Mouse (Mus musculus): ENCODE measurements at regions not wholly inside any gene's neighbourhood (a gene's known extent, or its start where the extent isn't known, plus 50 kb on each side); places are given as distances from the start of the nearest gene placed in this dataset.

DNA sequence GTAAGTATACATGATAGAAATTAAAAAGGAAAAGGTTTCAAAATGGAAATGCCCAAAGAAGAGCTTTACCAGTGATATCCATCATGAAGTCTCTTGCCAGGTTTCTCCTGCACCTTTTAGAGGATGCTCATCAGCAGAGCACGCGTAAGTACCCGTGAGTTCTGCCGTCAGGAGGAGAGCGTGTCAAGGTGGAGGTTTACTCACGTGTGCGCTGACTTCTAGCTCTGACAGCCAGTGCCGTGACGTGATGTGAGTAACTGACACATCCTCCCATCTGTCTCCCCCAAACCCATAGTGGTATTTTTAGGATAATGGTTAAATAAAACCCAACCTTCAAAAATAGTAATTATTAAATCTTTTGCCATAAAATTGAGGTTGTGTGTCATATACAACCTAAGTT is 55.3 kb downstream of the Adra2a start:
- Histone ChIP-seq H3K9me3 (ENCODE audit: low read length) (no peaks in the 10 kb centered on the region), H3K27me3 (ENCODE audit: insufficient read depth, low read length) (no peaks in the 10 kb centered on the region), H3K27ac (ENCODE audit: low read length) (no peak overlapping the region), H3K9ac (replicated peaks; ENCODE audit: low read length) (no peak overlapping the region), H3K36me3 (ENCODE audit: insufficient read depth, low read length) (no peaks in the 10 kb centered on the region), H3K4me2 (replicated peaks; ENCODE audit: low read depth, low read length) (no peak overlapping the region), H3K4me3 (ENCODE audit: low read length) (no peak overlapping the region), H3K4me1 (ENCODE audit: insufficient read depth, low read length) (no peaks in the 10 kb centered on the region)
- 80% methylated on average over 9 of the region's 9 CpGs for WGBS
- no peak for ATAC-seq (ENCODE audit: low FRiP score, low TSS enrichment)

DNA sequence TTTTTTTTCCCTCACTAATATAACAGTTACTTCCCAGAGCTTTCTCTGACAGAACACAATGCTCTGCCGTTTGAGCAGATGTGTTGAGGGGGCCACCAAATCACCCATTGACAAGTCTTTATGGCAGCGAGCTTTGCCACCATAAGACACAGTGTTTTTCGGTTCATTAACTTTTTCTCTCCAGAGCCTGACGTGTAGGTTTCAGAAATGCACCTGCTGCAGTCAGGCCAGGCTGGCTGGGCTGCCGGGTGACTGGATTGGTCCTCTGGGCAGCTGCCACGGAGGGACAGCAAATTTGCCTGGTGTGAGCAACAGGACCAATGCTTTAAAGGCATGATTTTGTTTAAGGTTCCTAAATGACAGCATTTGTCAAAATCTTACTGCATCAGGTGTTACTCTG is 55.8 kb downstream of the Adra2a start:
- Histone ChIP-seq H3K9me3 (ENCODE audit: low read length) (no peaks in the 10 kb centered on the region), H3K36me3 (ENCODE audit: insufficient read depth, low read length) (no peaks in the 10 kb centered on the region), H3K4me2 (replicated peaks; ENCODE audit: low read depth, low read length) (no peak overlapping the region), H3K9ac (replicated peaks; ENCODE audit: low read length) (no peak overlapping the region), H3K27ac (ENCODE audit: low read length) (no peak overlapping the region), H3K27me3 (ENCODE audit: insufficient read depth, low read length) (no peaks in the 10 kb centered on the region), H3K4me1 (ENCODE audit: insufficient read depth, low read length) (no peaks in the 10 kb centered on the region), H3K4me3 (ENCODE audit: low read length) (no peak overlapping the region)
- no peak for ATAC-seq (ENCODE audit: low FRiP score, low TSS enrichment)
- WGBS, result 22% methylated on average over 6 of the region's 6 CpGs

- Histone ChIP-seq H3K9ac (replicated peaks; ENCODE audit: low read length) (no peak overlapping the region), H3K27me3 (ENCODE audit: insufficient read depth, low read length) (no peaks in the 10 kb centered on the region), H3K4me3 (ENCODE audit: low read length) (no peak overlapping the region), H3K36me3 (ENCODE audit: insufficient read depth, low read length) (no peaks in the 10 kb centered on the region), H3K9me3 (ENCODE audit: low read length) (no peaks in the 10 kb centered on the region), H3K4me2 (replicated peaks; ENCODE audit: low read depth, low read length) (no peak overlapping the region), H3K4me1 (ENCODE audit: insufficient read depth, low read length) (peaks cover 7% of the 10 kb centered on the region; the same call in 1 of the 2 replicates), H3K27ac (ENCODE audit: low read length) (no peak overlapping the region)
- 28% methylated on average over 3 of the region's 3 CpGs for WGBS
- ATAC-seq (ENCODE audit: low FRiP score, low TSS enrichment), result no peak
Measured at GRCm38 (mm10) chr19:54106571-54106970, 62.6 kb downstream of the Adra2a start.

DNA sequence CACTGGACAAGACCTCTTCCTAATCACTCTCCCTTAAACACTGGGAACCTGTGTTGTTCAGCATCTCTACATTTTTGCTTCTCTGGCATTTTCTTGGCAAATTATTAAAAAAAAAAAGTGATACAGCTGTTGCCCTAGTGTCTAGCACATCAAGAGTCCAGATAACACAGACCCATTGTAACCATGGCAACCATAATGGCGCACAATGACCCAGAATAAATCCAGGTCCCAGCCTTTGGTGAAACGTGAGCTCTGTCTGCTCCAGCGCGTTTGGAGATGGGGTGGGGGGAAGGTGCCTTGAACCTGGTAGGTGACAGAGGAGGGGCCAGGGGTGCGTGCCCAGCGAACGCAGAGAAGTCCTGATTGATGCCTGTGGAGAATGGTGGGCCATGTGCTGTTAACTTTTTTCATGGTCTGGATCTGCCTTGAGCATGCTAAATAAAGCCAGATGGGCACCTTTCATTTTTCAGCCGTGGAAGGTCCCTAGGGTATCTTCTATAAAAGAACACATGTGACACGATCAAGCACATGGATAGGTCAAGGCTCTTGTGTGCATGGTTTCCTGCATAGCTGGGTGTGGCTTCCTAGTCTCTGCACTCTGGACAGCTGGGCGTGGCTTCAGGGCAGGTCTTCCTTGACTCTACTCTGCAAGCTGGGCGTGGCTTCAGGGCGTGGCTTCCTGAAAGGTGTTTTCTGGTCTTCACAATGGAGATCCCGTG is 63.3 kb downstream of the Adra2a start:
- Histone ChIP-seq H3K9me3 (ENCODE audit: low read length) (no peaks in the 10 kb centered on the region), H3K27me3 (ENCODE audit: insufficient read depth, low read length) (no peaks in the 10 kb centered on the region), H3K4me1 (ENCODE audit: insufficient read depth, low read length) (peaks cover 7% of the 10 kb centered on the region; the same call in 1 of the 2 replicates), H3K36me3 (ENCODE audit: insufficient read depth, low read length) (no peaks in the 10 kb centered on the region), H3K4me2 (replicated peaks; ENCODE audit: low read depth, low read length) (no peak overlapping the region), H3K9ac (replicated peaks; ENCODE audit: low read length) (no peak overlapping the region), H3K27ac (ENCODE audit: low read length) (no peak overlapping the region), H3K4me3 (ENCODE audit: low read length) (no peak overlapping the region)
- WGBS, result 47% methylated on average over 13 of the region's 13 CpGs
- peak; percentile 42; the same call in 1 of the 2 replicates for ATAC-seq (ENCODE audit: low FRiP score, low TSS enrichment)

GRCm38 (mm10) chr19:54110080-54110479 is 66.1 kb downstream of the Adra2a start:
- H3K36me3 ChIP-seq (ENCODE audit: insufficient read depth, low read length), result no peaks in the 10 kb centered on the region
- no peak for ATAC-seq (ENCODE audit: low FRiP score, low TSS enrichment)
- H3K27me3 ChIP-seq (ENCODE audit: insufficient read depth, low read length), result peaks cover 9% of the 10 kb centered on the region
- H3K4me1 ChIP-seq (ENCODE audit: insufficient read depth, low read length), result peaks cover 7% of the 10 kb centered on the region; the same call in 1 of the 2 replicates
- no peak overlapping the region for H3K9ac ChIP-seq (replicated peaks; ENCODE audit: low read length)
- H3K27ac ChIP-seq (ENCODE audit: low read length), result no peak overlapping the region
- no peaks in the 10 kb centered on the region for H3K9me3 ChIP-seq (ENCODE audit: low read length)
- H3K4me2 ChIP-seq (replicated peaks; ENCODE audit: low read depth, low read length), result no peak overlapping the region
- H3K4me3 ChIP-seq (ENCODE audit: low read length), result no peak overlapping the region
- 62% methylated on average over 6 of the region's 6 CpGs for WGBS

- H3K4me2 ChIP-seq (replicated peaks; ENCODE audit: low read depth, low read length), result no peak overlapping the region
- no peaks in the 10 kb centered on the region for H3K36me3 ChIP-seq (ENCODE audit: insufficient read depth, low read length)
- H3K27ac ChIP-seq (ENCODE audit: low read length), result no peak overlapping the region
- no peak overlapping the region for H3K9ac ChIP-seq (replicated peaks; ENCODE audit: low read length)
- no peak overlapping the region for H3K4me3 ChIP-seq (ENCODE audit: low read length)
- no peak for ATAC-seq (ENCODE audit: low FRiP score, low TSS enrichment)
- no peaks in the 10 kb centered on the region for H3K9me3 ChIP-seq (ENCODE audit: low read length)
- WGBS, result 68% methylated on average over 3 of the region's 3 CpGs
- peaks cover 9% of the 10 kb centered on the region for H3K27me3 ChIP-seq (ENCODE audit: insufficient read depth, low read length)
- H3K4me1 ChIP-seq (ENCODE audit: insufficient read depth, low read length), result peaks cover 3% of the 10 kb centered on the region; the same call in 1 of the 2 replicates
Measured at GRCm38 (mm10) chr19:54112691-54113090, 68.7 kb downstream of the Adra2a start.

DNA sequence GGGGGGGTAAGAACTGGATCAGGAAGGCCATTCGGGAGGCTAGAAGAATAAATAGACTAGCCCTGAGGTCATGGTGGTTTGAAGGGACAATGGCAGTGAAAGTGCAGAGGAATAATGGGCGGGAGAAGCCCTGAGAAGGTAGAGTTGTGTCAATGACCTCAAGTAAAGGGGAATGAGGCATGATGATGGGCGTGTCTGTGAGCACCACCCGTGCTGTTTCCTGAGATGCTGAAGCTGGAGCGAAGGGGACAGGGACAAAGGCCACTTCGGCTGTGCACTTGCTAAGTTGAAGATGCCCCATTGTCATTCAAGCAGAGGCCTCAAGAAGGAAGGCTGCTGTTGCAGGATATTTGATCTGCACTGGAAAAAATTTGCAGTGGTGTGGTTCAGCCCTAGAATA is 69.5 kb downstream of the Adra2a start:
- Histone ChIP-seq H3K27me3 (ENCODE audit: insufficient read depth, low read length) (peaks cover 10% of the 10 kb centered on the region), H3K4me3 (ENCODE audit: low read length) (no peak overlapping the region), H3K9me3 (ENCODE audit: low read length) (no peaks in the 10 kb centered on the region), H3K36me3 (ENCODE audit: insufficient read depth, low read length) (no peaks in the 10 kb centered on the region), H3K9ac (replicated peaks; ENCODE audit: low read length) (no peak overlapping the region), H3K27ac (ENCODE audit: low read length) (no peak overlapping the region), H3K4me2 (replicated peaks; ENCODE audit: low read depth, low read length) (no peak overlapping the region), H3K4me1 (ENCODE audit: insufficient read depth, low read length) (peaks cover 3% of the 10 kb centered on the region; the same call in 1 of the 2 replicates)
- ATAC-seq (ENCODE audit: low FRiP score, low TSS enrichment), result no peak
- WGBS, result 45% methylated on average over 6 of the region's 6 CpGs

GRCm38 (mm10) chr19:54114588-54115317 is 70.8 kb downstream of the Adra2a start:
- Histone ChIP-seq H3K27me3 (ENCODE audit: insufficient read depth, low read length) (peaks cover 14% of the 10 kb centered on the region), H3K9ac (replicated peaks; ENCODE audit: low read length) (peak overlapping the region; percentile 53; the same call in 1 of the 2 replicates), H3K36me3 (ENCODE audit: insufficient read depth, low read length) (no peaks in the 10 kb centered on the region), H3K4me3 (ENCODE audit: low read length) (peak overlapping the region; percentile 59), H3K9me3 (ENCODE audit: low read length) (no peaks in the 10 kb centered on the region), H3K27ac (ENCODE audit: low read length) (no peak overlapping the region), H3K4me2 (replicated peaks; ENCODE audit: low read depth, low read length) (peak overlapping the region; percentile 46), H3K4me1 (ENCODE audit: insufficient read depth, low read length) (peaks cover 3% of the 10 kb centered on the region; the same call in 1 of the 2 replicates)
- 5% methylated on average over 22 of the region's 22 CpGs for WGBS
- ATAC-seq (ENCODE audit: low FRiP score, low TSS enrichment), result peak; percentile 81; the same call in 1 of the 2 replicates

GRCm38 (mm10) chr19:54115335-54115734 is 71.4 kb downstream of the Adra2a start:
- Histone ChIP-seq H3K9me3 (ENCODE audit: low read length) (no peaks in the 10 kb centered on the region), H3K9ac (replicated peaks; ENCODE audit: low read length) (no peak overlapping the region; the same call in 1 of the 2 replicates), H3K27ac (ENCODE audit: low read length) (no peak overlapping the region), H3K4me2 (replicated peaks; ENCODE audit: low read depth, low read length) (peak overlapping the region; percentile 46), H3K4me3 (ENCODE audit: low read length) (peak overlapping the region; percentile 59), H3K4me1 (ENCODE audit: insufficient read depth, low read length) (peaks cover 3% of the 10 kb centered on the region; the same call in 1 of the 2 replicates), H3K36me3 (ENCODE audit: insufficient read depth, low read length) (no peaks in the 10 kb centered on the region), H3K27me3 (ENCODE audit: insufficient read depth, low read length) (peaks cover 14% of the 10 kb centered on the region)
- no peak for ATAC-seq (ENCODE audit: low FRiP score, low TSS enrichment)
- 41% methylated on average over 4 of the region's 4 CpGs for WGBS

- WGBS, result 49% methylated on average over 4 of the region's 4 CpGs
- Histone ChIP-seq H3K27ac (ENCODE audit: low read length) (no peak overlapping the region), H3K4me3 (ENCODE audit: low read length) (no peak overlapping the region), H3K9me3 (ENCODE audit: low read length) (no peaks in the 10 kb centered on the region), H3K4me1 (ENCODE audit: insufficient read depth, low read length) (peaks cover 3% of the 10 kb centered on the region; the same call in 1 of the 2 replicates), H3K36me3 (ENCODE audit: insufficient read depth, low read length) (no peaks in the 10 kb centered on the region), H3K4me2 (replicated peaks; ENCODE audit: low read depth, low read length) (no peak overlapping the region), H3K27me3 (ENCODE audit: insufficient read depth, low read length) (peaks cover 14% of the 10 kb centered on the region), H3K9ac (replicated peaks; ENCODE audit: low read length) (no peak overlapping the region)
- no peak for ATAC-seq (ENCODE audit: low FRiP score, low TSS enrichment)
Measured at GRCm38 (mm10) chr19:54116829-54117228, 72.9 kb downstream of the Adra2a start.
